In the genomic region with DNA sequence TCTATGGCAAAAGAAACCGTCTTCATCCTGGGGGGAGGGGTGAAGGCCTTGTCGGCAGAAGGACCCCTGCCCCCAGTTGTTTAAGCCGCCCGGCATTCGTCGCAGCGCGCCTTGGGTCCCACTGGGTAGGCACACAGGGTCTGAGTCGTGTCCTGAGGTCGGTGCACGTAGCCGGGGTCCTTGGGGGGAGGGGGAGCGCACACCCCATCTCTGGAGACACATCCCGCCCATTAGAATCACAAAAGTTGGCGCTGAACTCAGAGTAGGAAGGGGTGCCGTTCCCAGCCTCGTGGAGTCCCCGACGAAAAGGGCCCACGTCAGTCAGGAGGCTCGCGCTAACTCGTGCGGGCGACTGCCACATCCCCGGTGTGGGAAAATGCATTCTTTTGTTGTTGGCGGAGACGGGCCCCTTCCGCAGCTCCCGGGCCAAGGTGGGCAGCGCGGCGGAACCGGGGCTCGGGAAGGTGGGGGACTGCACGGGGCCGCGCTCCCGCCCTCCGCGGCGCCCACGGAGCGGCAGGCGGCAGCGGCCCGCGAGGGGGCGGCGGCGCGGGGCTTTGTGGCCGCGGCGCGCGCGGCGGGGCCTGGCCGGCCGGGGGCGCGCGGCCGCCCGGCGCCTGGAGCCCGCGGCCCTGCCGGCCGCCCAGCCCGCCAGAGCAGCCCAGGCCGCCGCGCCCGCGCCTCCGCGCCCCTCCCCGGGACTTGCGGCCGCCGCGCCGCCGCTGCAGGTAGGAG, we compare ENCODE assay signal across 8 mouse cellular contexts. TPM values are rescaled to one million over a fixed set of nuclear protein-coding genes. Genes with fewer than 3 reads are reported as not detected.
DNase-seq lines count a peak whose midpoint lies in the region; ATAC-seq and TF ChIP-seq lines count a peak whose summit lies in the region.

A gene (plus strand): TSS at position 95 of the 735 bp plus-strand sequence.

- no peaks in the 10 kb centered on the region for H3K9me3 ChIP-seq in ES-E14 (ENCODE audit: control insufficient read depth, insufficient read depth, low read depth, low read length)
- H3K9me3 ChIP-seq in forebrain, embryonic 14.5 days (replicated peaks; ENCODE audit: control insufficient read depth, low read length): no peaks in the 10 kb centered on the region
- no peaks in the 10 kb centered on the region for H3K9me3 ChIP-seq in heart, embryonic 16.5 days (replicated peaks; ENCODE audit: control insufficient read depth, low read length)
- no peaks in the 10 kb centered on the region for H3K9me3 ChIP-seq in lung, embryonic 14.5 days (ENCODE audit: low read depth, low read length)

- TF ChIP-seq POLR2A in olfactory bulb, adult 2 months (IDR thresholded peaks at IDR 0.05; ENCODE audit: insufficient read depth, low read depth, low read length): no peak

- no peaks in the 10 kb centered on the region for H3K27me3 ChIP-seq in forebrain, embryonic 14.5 days (replicated peaks; ENCODE audit: control insufficient read depth, insufficient read depth, low read length)
- no peaks in the 10 kb centered on the region for H3K27me3 ChIP-seq in heart, embryonic 16.5 days (ENCODE audit: control insufficient read depth, insufficient read depth, low read length)
- no peaks in the 10 kb centered on the region for H3K27me3 ChIP-seq in lung, embryonic 14.5 days (ENCODE audit: insufficient read depth, low read length)

- WGBS in forebrain, embryonic 14.5 days: under 1% methylated on average over 59 of the region's 86 CpGs
- 0% methylated on average over 52 of the region's 86 CpGs for WGBS in heart, embryonic 16.5 days
- WGBS in lung, embryonic 14.5 days: under 1% methylated on average over 48 of the region's 86 CpGs
- 17% methylated on average over 84 of the region's 86 CpGs for WGBS in olfactory bulb, adult 2 months

- H3K4me3 ChIP-seq in ES-E14 (ENCODE audit: insufficient read depth in 1 of 2, low read depth in 1 of 2, low read length in 2 of 2, poor library complexity in 1 of 2, severe bottlenecking in 1 of 2): peak within 1 kb of the TSS; percentile 84 to 94
- peak within 1 kb of the TSS; percentile 91 for H3K4me3 ChIP-seq in brown adipose tissue, adult 24 weeks (ENCODE audit: insufficient read depth, low read depth, low read length)
- H3K4me3 ChIP-seq in forebrain, embryonic 14.5 days (ENCODE audit: low read depth, low read length): peak within 1 kb of the TSS; percentile 69
- peak within 1 kb of the TSS; percentile 82 for H3K4me3 ChIP-seq in heart, embryonic 16.5 days (ENCODE audit: low read length)
- peak within 1 kb of the TSS; percentile 75 for H3K4me3 ChIP-seq in layer of hippocampus, adult 2 months
- H3K4me3 ChIP-seq in lung, embryonic 14.5 days (ENCODE audit: low read depth, low read length): peak within 1 kb of the TSS; percentile 76
- H3K4me3 ChIP-seq in olfactory bulb, adult 2 months (ENCODE audit: insufficient read depth, low read depth, low read length): peak within 1 kb of the TSS; percentile 95

- in situ Hi-C loops in ES-E14 (cut with MboI; ENCODE audit: low sequenced_read_pairs in 2 of 2, unreplicated experiment in 2 of 2): no loop called here

- peak; percentile 63 for DNase-seq in ES-E14 (ENCODE audit: low read depth, low spot score)
- peak; percentile 82 for DNase-seq in forebrain, embryonic 14.5 days (ENCODE audit: low spot score)
- DNase-seq in layer of hippocampus, adult 2 months (ENCODE audit: low spot score in 2 of 2): peak in 1 of 2 experiments; percentile 44
- peak; percentile 76 for DNase-seq in lung, embryonic 14.5 days
- DNase-seq in urinary bladder, postnatal 14 days (ENCODE audit: low spot score): peak; percentile 46

- H3K36me3 ChIP-seq in ES-E14 (ENCODE audit: control insufficient read depth, insufficient read depth, low read length, poor library complexity, severe bottlenecking): no peaks in the 10 kb centered on the region
- no peaks in the 10 kb centered on the region for H3K36me3 ChIP-seq in forebrain, embryonic 14.5 days (ENCODE audit: control insufficient read depth, insufficient read depth, low read length)
- H3K36me3 ChIP-seq in heart, embryonic 16.5 days (ENCODE audit: control insufficient read depth, insufficient read depth): no peaks in the 10 kb centered on the region
- no peaks in the 10 kb centered on the region for H3K36me3 ChIP-seq in lung, embryonic 14.5 days (ENCODE audit: insufficient read depth)

- peak within 1 kb of the TSS; percentile 78 for H3K4me2 ChIP-seq in forebrain, embryonic 14.5 days (ENCODE audit: low read length)
- H3K4me2 ChIP-seq in heart, embryonic 16.5 days (ENCODE audit: low read depth, low read length): peak within 1 kb of the TSS; percentile 81
- peak within 1 kb of the TSS; percentile 85 for H3K4me2 ChIP-seq in lung, embryonic 14.5 days

- H3K27ac ChIP-seq in ES-E14 (ENCODE audit: insufficient read depth, low read depth, low read length, poor library complexity, severe bottlenecking): peak within 1 kb of the TSS; percentile 78
- no peak within 1 kb of the TSS for H3K27ac ChIP-seq in brown adipose tissue, adult 24 weeks (replicated peaks; ENCODE audit: low read depth, low read length)
- peak within 1 kb of the TSS; percentile 94 for H3K27ac ChIP-seq in forebrain, embryonic 14.5 days (ENCODE audit: low read depth, low read length)
- peak within 1 kb of the TSS; percentile 86 for H3K27ac ChIP-seq in heart, embryonic 16.5 days (ENCODE audit: low read length)
- H3K27ac ChIP-seq in layer of hippocampus, adult 2 months: peak within 1 kb of the TSS; percentile 95
- H3K27ac ChIP-seq in lung, embryonic 14.5 days (ENCODE audit: low read depth): peak within 1 kb of the TSS; percentile 94
- peak within 1 kb of the TSS; percentile 89 for H3K27ac ChIP-seq in olfactory bulb, adult 2 months (ENCODE audit: insufficient read depth, low read depth, low read length)

- no peak for TF ChIP-seq CTCF in layer of hippocampus, adult 2 months (conservative IDR thresholded peaks at IDR 0.05)
- 0 out of 2 replicates have a peak, but pooled peaks have one; percentile 5 for TF ChIP-seq CTCF in lung, embryonic 14.5 days (IDR thresholded peaks at IDR 0.05; ENCODE audit: low read depth)
- no peak for TF ChIP-seq CTCF in olfactory bulb, adult 2 months (IDR thresholded peaks at IDR 0.05; ENCODE audit: insufficient read depth, low read depth, low read length)

- peaks cover 10 to 19% of the 10 kb centered on the region in 2 experiments for H3K4me1 ChIP-seq in ES-E14 (ENCODE audit: control insufficient read depth in 2 of 2, insufficient read depth in 2 of 2, low read length in 2 of 2, poor library complexity in 1 of 2)
- H3K4me1 ChIP-seq in brown adipose tissue, adult 24 weeks (ENCODE audit: control insufficient read depth, insufficient read depth, insufficient read length, low read length): peaks cover 4% of the 10 kb centered on the region; the same call in 1 of the 2 replicates
- peaks cover 32% of the 10 kb centered on the region for H3K4me1 ChIP-seq in forebrain, embryonic 14.5 days (ENCODE audit: control insufficient read depth, insufficient read depth, low read length)
- peaks cover 33% of the 10 kb centered on the region for H3K4me1 ChIP-seq in heart, embryonic 16.5 days (ENCODE audit: control insufficient read depth, insufficient read depth, low read length)
- peaks cover 10% of the 10 kb centered on the region for H3K4me1 ChIP-seq in lung, embryonic 14.5 days (ENCODE audit: insufficient read depth)
- peaks cover 21% of the 10 kb centered on the region for H3K4me1 ChIP-seq in olfactory bulb, adult 2 months (ENCODE audit: control insufficient read depth, insufficient read depth, low read length)

- peak; percentile 69 for ATAC-seq in forebrain, embryonic 14.5 days
- ATAC-seq in heart, embryonic 16.5 days (replicated peaks; ENCODE audit: extremely low read depth, insufficient read depth, low FRiP score): peak; percentile 79
- peak; percentile 80 for ATAC-seq in lung, embryonic 14.5 days (ENCODE audit: insufficient read depth)

- peak within 1 kb of the TSS; percentile 92 for H3K9ac ChIP-seq in ES-E14 (ENCODE audit: insufficient read depth, low read depth, low read length, poor library complexity, severe bottlenecking)
- peak within 1 kb of the TSS; percentile 98 for H3K9ac ChIP-seq in forebrain, embryonic 14.5 days (ENCODE audit: low read length)
- peak within 1 kb of the TSS; percentile 84 for H3K9ac ChIP-seq in heart, embryonic 16.5 days (ENCODE audit: low read length)
- peak within 1 kb of the TSS; percentile 98 for H3K9ac ChIP-seq in lung, embryonic 14.5 days

TF ChIP-seq in ES-E14, 5 proteins besides CTCF, POLR2A, EP300 and RAD21:
- TF ChIP-seq ZNF384 (IDR thresholded peaks at IDR 0.05; ENCODE audit: low read depth, low read length) (no peak), CHD2 (IDR thresholded peaks at IDR 0.05; ENCODE audit: low read depth, low read length) (no peak), HCFC1 (IDR thresholded peaks at IDR 0.05; ENCODE audit: borderline replicate concordance, insufficient read depth, low read length) (peak; percentile 59; the same call in 1 of the 2 replicates), MAFK (IDR thresholded peaks at IDR 0.05; ENCODE audit: insufficient read depth, low read depth, low read length) (no peak)
TF ChIP-seq in ES-E14: peak in this region for 1.

RNA-seq across cellular contexts. Expression of the gene that starts here (rescaled TPM):
- 34.4 and 41.7 TPM in 2 replicates for total RNA-seq in ES-E14 (2012; rRNA removed)
- 18.5 and 31.6 TPM in 2 replicates for polyA plus RNA-seq in brown adipose tissue, adult 24 weeks (2012; ENCODE audit: insufficient read depth, insufficient read length, missing spikeins)
- 46.6 and 47.7 TPM in 2 replicates for polyA plus RNA-seq in forebrain, embryonic 14.5 days (2014; fragmentation: Nextera tagmentation; extraction: Ambion mirVana)
- 20.8 and 22.8 TPM in 2 replicates for polyA plus RNA-seq in heart, embryonic 16.5 days (2015; fragmentation: Nextera tagmentation; extraction: Ambion mirVana)
- total RNA-seq in layer of hippocampus, adult 2 months (2021): 10 to 100 TPM; 20.0 to 22.9 TPM
- polyA plus RNA-seq in lung, embryonic 14.5 days (2014; fragmentation: Nextera tagmentation; extraction: Ambion mirVana): 34.1 and 34.9 TPM in 2 replicates
- polyA plus RNA-seq in olfactory bulb, adult 2 months (2012; ENCODE audit: insufficient read depth, insufficient read length, low replicate concordance, missing spikeins): not detected in 2 replicates

Comparison
In these comparisons a context has a peak if more than half of its experiments do, and no peak if none do; other contexts are left out.
1. RNA of the gene that starts here (polyA plus RNA-seq): 46.6 to 47.7 TPM in forebrain, embryonic 14.5 days, 34.1 to 34.9 TPM in lung, embryonic 14.5 days, 18.5 to 31.6 TPM in brown adipose tissue, adult 24 weeks and 20.8 to 22.8 TPM in heart, embryonic 16.5 days; not detected in olfactory bulb, adult 2 months; every median in the first group is over 10 times any median in the second.
2. Peak in every context shown above with its lines, with median percentiles within 50 percentile points of each other: H3K4me3 ChIP-seq, H3K9ac ChIP-seq, ATAC-seq and H3K4me2 ChIP-seq.